Mouse (Mus musculus) liver, embryonic 14.5 days (tissue): Measurements from ENCODE around the gene Serpinh1. TPM values are rescaled to one million over a fixed set of nuclear protein-coding genes. Genes with fewer than 3 reads are reported as not detected.

Source experiments
- ATAC-seq: fragments of 200-750 bp; cut with Nextera tagmentation; 2 replicates; pipeline ENCODE4 v1.8.0; 2017; ENCODE audit warnings: moderate number of reproducible peaks, mild to moderate bottlenecking, moderate library complexity; ENCODE audit not compliant: insufficient read depth
- DNase-seq, 3 experiments: peaks; one replicate each; pipeline ENCODE4 v3.0.0-alpha.2; 2012 to 2013; ENCODE audit warnings: low read depth in 3 of 3, low spot score in 3 of 3
- H3K27ac ChIP-seq: fragments of 300-500 bp; sonication (generic); 2 replicates; pipeline ENCODE4 v1.5.1; 2014; ENCODE audit warnings: moderate library complexity, mild to moderate bottlenecking, control low read depth, inconsistent platforms
- H3K27me3 ChIP-seq: fragments of 300-500 bp; sonication (generic); 2 replicates; pipeline ENCODE4 v1.6.1; 2014; ENCODE audit warnings: mild to moderate bottlenecking, low read length, moderate library complexity; ENCODE audit not compliant: control insufficient read depth, insufficient read depth
- H3K36me3 ChIP-seq: fragments of 300-500 bp; sonication (generic); replicated peaks from 2 replicates; pipeline ENCODE4 v1.6.1; 2014; ENCODE audit warnings: low read depth; ENCODE audit not compliant: control insufficient read depth, insufficient read depth
- H3K4me1 ChIP-seq, 2 experiments: fragments of 200-500 bp in 1 of 2; fragments of 300-500 bp in 1 of 2; sonication (generic) in 1 of 2; replicated peaks; 2 replicates each; pipeline ENCODE4 v1.6.1; 2012 to 2014; ENCODE audit warnings: antibody characterized with exemption in 1 of 2, inconsistent platforms in 1 of 2, low read length in 1 of 2; ENCODE audit not compliant: control insufficient read depth in 2 of 2, insufficient read depth in 2 of 2
- H3K4me2 ChIP-seq: fragments of 300-500 bp; sonication (generic); 2 replicates; pipeline ENCODE4 v1.6.1; 2014; ENCODE audit warnings: low read depth, mild to moderate bottlenecking, control low read depth, moderate library complexity
- H3K4me3 ChIP-seq, 2 experiments: fragments of 200-500 bp in 1 of 2; fragments of 300-500 bp in 1 of 2; sonication (generic) in 1 of 2; 2 replicates each; pipeline ENCODE4 v1.5.1; 2012 to 2014; ENCODE audit warnings: low read depth in 2 of 2, low read length in 2 of 2, mild to moderate bottlenecking in 2 of 2, control low read depth in 1 of 2, inconsistent platforms in 1 of 2, moderate library complexity in 1 of 2; ENCODE audit not compliant: insufficient read depth in 1 of 2
- H3K9ac ChIP-seq: fragments of 300-500 bp; sonication (generic); replicated peaks from 2 replicates; pipeline ENCODE4 v1.6.1; 2014; ENCODE audit warnings: mild to moderate bottlenecking, control low read depth, moderate library complexity
- H3K9me3 ChIP-seq: fragments of 300-500 bp; sonication (generic); 2 replicates; pipeline ENCODE4 v1.6.1; 2016; ENCODE audit warnings: low read length, mixed read lengths; ENCODE audit not compliant: control insufficient read depth
- CTCF ChIP-seq: IDR thresholded peaks from 2 replicates; pipeline ENCODE4 v1.5.1; 2016; ENCODE audit warnings: antibody characterized with exemption, low read depth, control low read depth
- EP300 ChIP-seq: IDR thresholded peaks from 2 replicates; pipeline ENCODE4 v1.6.1; 2016; ENCODE audit warnings: antibody characterized with exemption, low read depth
- WGBS: fragments of 180-500 bp; shearing (Covaris S2); extraction: QIAGEN DNeasy Blood & Tissue Kit; methylation state at CpG from one replicate; pipeline ENCODE4 v1.1.7; 2014; ENCODE audit not compliant: insufficient replicate concordance; 5-methylcytosine and 5-hydroxymethylcytosine counted together
- polyA plus RNA-seq, 2 experiments: library from polyadenylated mRNA; depleted of rRNA in 1 of 2; stranded (reverse) in 1 of 2; unstranded in 1 of 2; fragments of >200 nt; fragmentation: Nextera tagmentation in 1 of 2; extraction: Ambion mirVana in 1 of 2; gene quantifications; 2 replicates each; pipeline versions ENCODE4 v1.2.1 to v1.2.3; 2012 to 2014

Serpinh1 gene
- polyA plus RNA-seq, 2 experiments, result 23.4 to 34.9 TPM

- Histone ChIP-seq H3K36me3 (no peaks in the 10 kb centered on the region), H3K27me3 (no peaks in the 10 kb centered on the region), H3K4me3 (no peak overlapping the region), H3K9me3 (no peaks in the 10 kb centered on the region), H3K4me2 (no peak overlapping the region), H3K27ac (no peak overlapping the region), H3K4me1 (no peaks in the 10 kb centered on the region; a peak in 1 of 4 replicates), H3K9ac (no peak overlapping the region)
- DNase-seq (no peak), ATAC-seq (no peak)
- 63% methylated on average over 4 of the region's 4 CpGs for WGBS
- TF ChIP-seq CTCF, result no peak
- TF ChIP-seq EP300, result no peak
Measured at GRCm38 (mm10) chr7:99305688-99306087, 47.4 kb downstream of the Serpinh1 start.

GRCm38 (mm10) chr7:99304949-99305372 lies 48.1 kb downstream of the Serpinh1 start:
- no peak overlapping the region for H3K4me2 ChIP-seq
- DNase-seq, result no peak
- no peaks in the 10 kb centered on the region for H3K36me3 ChIP-seq
- ATAC-seq, result no peak
- H3K27me3 ChIP-seq, result no peaks in the 10 kb centered on the region
- WGBS, result 55% methylated on average over 5 of the region's 5 CpGs
- no peaks in the 10 kb centered on the region; a peak in 1 of 4 replicates for H3K4me1 ChIP-seq
- H3K4me3 ChIP-seq, result no peak overlapping the region
- H3K9me3 ChIP-seq, result no peaks in the 10 kb centered on the region
- TF ChIP-seq CTCF, result no peak
- no peak for TF ChIP-seq EP300
- H3K9ac ChIP-seq, result no peak overlapping the region
- no peak overlapping the region for H3K27ac ChIP-seq

- TF ChIP-seq CTCF (no peak), EP300 (no peak)
- no peak for ATAC-seq
- WGBS, result 51% methylated on average over 6 of the region's 6 CpGs
- Histone ChIP-seq H3K9me3 (no peaks in the 10 kb centered on the region), H3K9ac (no peak overlapping the region), H3K27me3 (no peaks in the 10 kb centered on the region), H3K4me1 (no peaks in the 10 kb centered on the region; a peak in 1 of 4 replicates), H3K36me3 (no peaks in the 10 kb centered on the region), H3K4me3 (no peak overlapping the region), H3K4me2 (no peak overlapping the region), H3K27ac (no peak overlapping the region)
- DNase-seq, result no peak
Measured at GRCm38 (mm10) chr7:99304029-99304428, 49.0 kb downstream of the Serpinh1 start.

DNA sequence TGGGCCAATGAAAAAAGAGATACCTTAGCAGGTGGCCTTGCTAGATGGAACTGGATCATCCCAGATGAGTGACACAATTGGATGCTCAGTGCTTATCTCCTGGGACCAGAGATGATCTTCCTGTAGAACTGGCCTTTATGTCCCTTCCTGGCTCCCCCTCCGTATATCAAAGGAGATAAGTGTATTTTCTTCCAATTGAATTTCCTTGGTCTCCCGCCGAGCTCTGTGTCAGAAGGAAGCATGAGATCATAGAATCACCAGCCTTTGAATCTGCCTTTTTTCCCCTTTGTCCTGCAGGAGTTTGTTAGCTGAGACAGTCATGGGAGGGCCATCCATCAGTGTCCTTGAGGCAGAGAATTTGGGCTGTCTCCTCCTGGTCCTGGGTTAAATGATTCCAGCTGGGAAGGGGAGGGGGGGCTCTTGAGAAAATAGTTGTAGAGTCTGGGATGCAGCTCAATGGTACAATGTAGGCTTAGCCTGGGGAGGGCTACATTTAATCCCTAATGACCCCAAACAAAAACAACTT lies 52.3 kb downstream of the Serpinh1 start:
- Histone ChIP-seq H3K4me3 (no peak overlapping the region), H3K27me3 (no peaks in the 10 kb centered on the region), H3K9ac (no peak overlapping the region), H3K27ac (no peak overlapping the region), H3K4me2 (no peak overlapping the region), H3K4me1 (no peaks in the 10 kb centered on the region), H3K36me3 (no peaks in the 10 kb centered on the region), H3K9me3 (no peaks in the 10 kb centered on the region)
- ATAC-seq (no peak), DNase-seq (no peak)
- 34% methylated on average over 3 of the region's 3 CpGs for WGBS
- TF ChIP-seq EP300 (no peak), CTCF (no peak)

Other genes with a start within 250 kb of the Serpinh1 start
- 2.4 and 3.9 TPM in 2 replicates for gene Uvrag, start 212.1 kb downstream of the Serpinh1 start, polyA plus RNA-seq (2012; rRNA removed)
- gene Uvrag, start 212.1 kb downstream of the Serpinh1 start, polyA plus RNA-seq (2014; fragmentation: Nextera tagmentation; extraction: Ambion mirVana), result 5.7 and 7.4 TPM in 2 replicates
- gene Dgat2, start 170.5 kb downstream of the Serpinh1 start, polyA plus RNA-seq (2012; rRNA removed), result 44.0 and 50.0 TPM in 2 replicates
- 66.8 and 80.0 TPM in 2 replicates for gene Dgat2, start 170.5 kb downstream of the Serpinh1 start, polyA plus RNA-seq (2014; fragmentation: Nextera tagmentation; extraction: Ambion mirVana)
- gene Mogat2, start 114.6 kb downstream of the Serpinh1 start, polyA plus RNA-seq (2012; rRNA removed), result 13.5 and 15.4 TPM in 2 replicates
- gene Mogat2, start 114.6 kb downstream of the Serpinh1 start, polyA plus RNA-seq (2014; fragmentation: Nextera tagmentation; extraction: Ambion mirVana), result 30.3 and 32.9 TPM in 2 replicates
- gene Map6, start 85.8 kb downstream of the Serpinh1 start, polyA plus RNA-seq (2012; rRNA removed), result 0.01 and 0.09 TPM in 2 replicates
- gene Map6, start 85.8 kb downstream of the Serpinh1 start, polyA plus RNA-seq (2014; fragmentation: Nextera tagmentation; extraction: Ambion mirVana), result 0.05 TPM in 1 of 2 replicates, not detected in the other
- gene Gdpd5, start 28.2 kb upstream of the Serpinh1 start, polyA plus RNA-seq (2012; rRNA removed), result 0.81 and 0.90 TPM in 2 replicates
- 0.85 and 0.94 TPM in 2 replicates for gene Gdpd5, start 28.2 kb upstream of the Serpinh1 start, polyA plus RNA-seq (2014; fragmentation: Nextera tagmentation; extraction: Ambion mirVana)
- gene Klhl35, start 112.8 kb upstream of the Serpinh1 start, polyA plus RNA-seq (2012; rRNA removed), result 0.09 and 0.12 TPM in 2 replicates
- gene Klhl35, start 112.8 kb upstream of the Serpinh1 start, polyA plus RNA-seq (2014; fragmentation: Nextera tagmentation; extraction: Ambion mirVana), result 0.09 and 0.38 TPM in 2 replicates
- 697 and 811 TPM in 2 replicates for gene Rps3, start 130.5 kb upstream of the Serpinh1 start, polyA plus RNA-seq (2012; rRNA removed)
- gene Rps3, start 130.5 kb upstream of the Serpinh1 start, polyA plus RNA-seq (2014; fragmentation: Nextera tagmentation; extraction: Ambion mirVana), result 661 and 668 TPM in 2 replicates
- 234 and 235 TPM in 2 replicates for gene Arrb1, start 182.2 kb upstream of the Serpinh1 start, polyA plus RNA-seq (2012; rRNA removed)
- gene Arrb1, start 182.2 kb upstream of the Serpinh1 start, polyA plus RNA-seq (2014; fragmentation: Nextera tagmentation; extraction: Ambion mirVana), result 30.1 and 36.4 TPM in 2 replicates